Mouse (Mus musculus) liver, embryonic 14.5 days (tissue): Measurements from ENCODE around the gene Mthfsd. TPM values are rescaled to one million over a fixed set of nuclear protein-coding genes. Genes with fewer than 3 reads are reported as not detected.

ENCODE experiments used
- ATAC-seq: fragments of 200-750 bp; cut with Nextera tagmentation; 2 replicates; pipeline ENCODE4 v1.8.0; 2017; ENCODE audit warnings: moderate number of reproducible peaks, mild to moderate bottlenecking, moderate library complexity; ENCODE audit not compliant: insufficient read depth
- DNase-seq, 3 experiments: peaks; one replicate each; pipeline ENCODE4 v3.0.0-alpha.2; 2012 to 2013; ENCODE audit warnings: low read depth in 3 of 3, low spot score in 3 of 3
- H3K27ac ChIP-seq: fragments of 300-500 bp; sonication (generic); 2 replicates; pipeline ENCODE4 v1.5.1; 2014; ENCODE audit warnings: moderate library complexity, mild to moderate bottlenecking, control low read depth, inconsistent platforms
- H3K27me3 ChIP-seq: fragments of 300-500 bp; sonication (generic); 2 replicates; pipeline ENCODE4 v1.6.1; 2014; ENCODE audit warnings: mild to moderate bottlenecking, low read length, moderate library complexity; ENCODE audit not compliant: control insufficient read depth, insufficient read depth
- H3K36me3 ChIP-seq: fragments of 300-500 bp; sonication (generic); replicated peaks from 2 replicates; pipeline ENCODE4 v1.6.1; 2014; ENCODE audit warnings: low read depth; ENCODE audit not compliant: control insufficient read depth, insufficient read depth
- H3K4me1 ChIP-seq, 2 experiments: fragments of 200-500 bp in 1 of 2; fragments of 300-500 bp in 1 of 2; sonication (generic) in 1 of 2; replicated peaks; 2 replicates each; pipeline ENCODE4 v1.6.1; 2012 to 2014; ENCODE audit warnings: antibody characterized with exemption in 1 of 2, inconsistent platforms in 1 of 2, low read length in 1 of 2; ENCODE audit not compliant: control insufficient read depth in 2 of 2, insufficient read depth in 2 of 2
- H3K4me2 ChIP-seq: fragments of 300-500 bp; sonication (generic); 2 replicates; pipeline ENCODE4 v1.6.1; 2014; ENCODE audit warnings: low read depth, mild to moderate bottlenecking, control low read depth, moderate library complexity
- H3K4me3 ChIP-seq, 2 experiments: fragments of 200-500 bp in 1 of 2; fragments of 300-500 bp in 1 of 2; sonication (generic) in 1 of 2; 2 replicates each; pipeline ENCODE4 v1.5.1; 2012 to 2014; ENCODE audit warnings: low read depth in 2 of 2, low read length in 2 of 2, mild to moderate bottlenecking in 2 of 2, control low read depth in 1 of 2, inconsistent platforms in 1 of 2, moderate library complexity in 1 of 2; ENCODE audit not compliant: insufficient read depth in 1 of 2
- H3K9ac ChIP-seq: fragments of 300-500 bp; sonication (generic); replicated peaks from 2 replicates; pipeline ENCODE4 v1.6.1; 2014; ENCODE audit warnings: mild to moderate bottlenecking, control low read depth, moderate library complexity
- H3K9me3 ChIP-seq: fragments of 300-500 bp; sonication (generic); 2 replicates; pipeline ENCODE4 v1.6.1; 2016; ENCODE audit warnings: low read length, mixed read lengths; ENCODE audit not compliant: control insufficient read depth
- CTCF ChIP-seq: IDR thresholded peaks from 2 replicates; pipeline ENCODE4 v1.5.1; 2016; ENCODE audit warnings: antibody characterized with exemption, low read depth, control low read depth
- EP300 ChIP-seq: IDR thresholded peaks from 2 replicates; pipeline ENCODE4 v1.6.1; 2016; ENCODE audit warnings: antibody characterized with exemption, low read depth
- WGBS: fragments of 180-500 bp; shearing (Covaris S2); extraction: QIAGEN DNeasy Blood & Tissue Kit; methylation state at CpG from one replicate; pipeline ENCODE4 v1.1.7; 2014; ENCODE audit not compliant: insufficient replicate concordance; 5-methylcytosine and 5-hydroxymethylcytosine counted together
- polyA plus RNA-seq, 2 experiments: library from polyadenylated mRNA; depleted of rRNA in 1 of 2; stranded (reverse) in 1 of 2; unstranded in 1 of 2; fragments of >200 nt; fragmentation: Nextera tagmentation in 1 of 2; extraction: Ambion mirVana in 1 of 2; gene quantifications; 2 replicates each; pipeline versions ENCODE4 v1.2.1 to v1.2.3; 2012 to 2014

Gene Mthfsd
- polyA plus RNA-seq, 2 experiments: 20.3 to 21.5 TPM

DNA sequence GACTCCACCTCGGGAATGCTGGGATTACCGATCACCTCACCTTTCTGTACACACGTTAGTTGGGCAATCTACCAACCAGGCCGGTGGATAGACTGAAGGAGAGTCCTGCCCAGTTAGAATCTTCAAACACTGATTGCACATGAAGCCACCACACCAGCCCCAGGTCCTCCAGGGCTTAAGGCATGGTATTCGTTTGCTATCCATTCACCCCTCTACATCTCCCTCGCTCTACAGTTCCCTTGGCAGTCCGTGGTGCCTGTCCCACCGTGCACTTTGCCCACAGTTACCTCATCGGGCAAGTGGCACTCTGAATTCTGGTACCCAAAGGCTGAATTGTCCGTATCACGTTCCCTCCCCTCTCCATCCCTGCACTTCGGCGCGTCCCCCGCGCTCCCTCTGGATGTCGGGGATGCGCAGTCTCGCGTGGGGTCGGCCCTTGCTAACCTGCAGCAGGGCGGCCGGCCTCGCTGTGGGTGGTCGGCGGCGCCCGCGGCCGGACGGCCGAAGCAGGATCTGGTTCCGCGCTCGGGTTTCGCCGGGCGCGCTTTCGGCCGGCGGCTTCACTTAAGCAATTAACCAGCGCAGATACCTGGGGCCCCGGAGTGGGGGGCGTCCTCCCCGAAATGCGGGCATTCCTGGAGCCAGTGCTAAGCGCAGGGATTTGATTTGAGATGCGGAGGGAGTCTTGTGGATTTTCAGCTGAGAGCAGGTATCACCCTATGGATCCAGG lies 27.7 kb downstream of the Mthfsd start:
- no peak overlapping the region for H3K4me3 ChIP-seq
- no peaks in the 10 kb centered on the region for H3K36me3 ChIP-seq
- no peaks in the 10 kb centered on the region for H3K4me1 ChIP-seq
- TF ChIP-seq EP300 (no peak), CTCF (no peak)
- DNase-seq: no peak
- H3K27me3 ChIP-seq: peaks cover 99% of the 10 kb centered on the region
- WGBS: 1% methylated on average over 49 of the region's 49 CpGs
- no peaks in the 10 kb centered on the region for H3K9me3 ChIP-seq
- no peak for ATAC-seq
- no peak overlapping the region for H3K9ac ChIP-seq
- H3K4me2 ChIP-seq: no peak overlapping the region
- H3K27ac ChIP-seq: no peak overlapping the region

DNA sequence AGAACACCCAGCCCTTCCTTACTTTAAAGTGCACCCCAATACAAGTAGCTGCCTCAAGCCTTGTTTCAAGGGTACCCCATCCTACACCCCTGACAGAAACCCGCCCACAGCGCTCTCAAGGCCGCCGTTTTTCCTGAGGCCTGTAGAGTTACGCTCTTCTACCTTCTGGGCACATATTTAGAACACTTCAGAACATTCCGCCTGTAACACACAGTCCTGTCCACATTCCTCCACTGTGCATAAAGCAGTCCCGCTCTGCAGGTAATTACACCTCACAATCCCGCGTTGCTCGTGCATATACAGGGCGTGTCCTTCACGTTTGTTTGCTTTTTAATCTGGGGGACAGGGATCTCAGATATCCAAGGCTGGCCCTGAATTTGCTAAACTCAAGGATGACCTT lies 28.2 kb downstream of the Mthfsd start:
- Histone ChIP-seq H3K27me3 (peaks cover 99% of the 10 kb centered on the region), H3K9me3 (no peaks in the 10 kb centered on the region), H3K4me3 (no peak overlapping the region), H3K9ac (no peak overlapping the region), H3K27ac (no peak overlapping the region), H3K4me1 (no peaks in the 10 kb centered on the region), H3K4me2 (no peak overlapping the region), H3K36me3 (no peaks in the 10 kb centered on the region)
- DNase-seq (no peak), ATAC-seq (no peak)
- TF ChIP-seq CTCF (no peak), EP300 (no peak)
- WGBS: 11% methylated on average over 12 of the region's 12 CpGs

DNA sequence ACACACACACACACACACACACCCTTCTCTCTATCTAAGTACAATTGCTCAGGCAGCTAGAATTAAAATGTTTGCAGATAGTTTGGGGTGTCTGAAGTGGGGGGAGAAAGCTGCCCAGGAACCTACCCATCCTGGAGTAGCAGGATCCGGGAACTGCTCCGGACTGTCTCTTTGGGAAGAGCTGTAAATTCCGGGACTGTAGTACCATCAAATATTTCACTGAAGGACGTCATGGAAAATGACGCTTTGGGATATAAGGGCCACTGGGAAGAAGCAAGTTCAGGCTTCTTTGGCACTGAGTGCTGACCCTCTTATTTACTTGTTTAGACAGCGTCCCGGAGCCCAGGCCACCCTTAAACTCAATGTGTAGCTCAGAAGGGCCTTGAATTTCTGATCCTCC lies 29.0 kb downstream of the Mthfsd start:
- H3K4me3 ChIP-seq: no peak overlapping the region
- peaks cover 99% of the 10 kb centered on the region for H3K27me3 ChIP-seq
- DNase-seq: no peak
- H3K27ac ChIP-seq: no peak overlapping the region
- no peak for ATAC-seq
- no peaks in the 10 kb centered on the region for H3K9me3 ChIP-seq
- H3K4me1 ChIP-seq: no peaks in the 10 kb centered on the region
- WGBS: 6% methylated on average over 7 of the region's 7 CpGs
- H3K9ac ChIP-seq: no peak overlapping the region
- no peak for TF ChIP-seq CTCF
- TF ChIP-seq EP300: no peak
- H3K4me2 ChIP-seq: no peak overlapping the region
- no peaks in the 10 kb centered on the region for H3K36me3 ChIP-seq

DNA sequence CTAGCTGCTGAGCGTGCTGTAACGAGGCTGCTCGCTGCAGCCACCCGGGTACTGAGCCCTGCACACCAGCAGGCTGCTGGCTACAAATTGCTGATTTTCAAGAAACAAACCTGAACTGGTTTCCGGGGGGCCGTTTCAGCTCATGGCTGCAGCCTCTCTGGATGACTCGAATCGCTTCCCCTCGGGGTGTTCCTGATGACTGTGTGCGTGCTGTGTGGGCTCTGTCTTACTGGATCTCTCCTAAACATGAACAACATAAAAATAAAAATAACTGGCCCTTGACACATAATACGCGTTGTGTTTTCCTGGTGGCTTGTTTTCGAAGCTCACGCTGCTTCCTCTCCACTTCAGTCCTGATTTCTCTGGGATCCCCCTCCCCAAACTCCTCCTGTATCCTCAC lies 29.5 kb downstream of the Mthfsd start:
- ATAC-seq (no peak), DNase-seq (no peak)
- WGBS: 15% methylated on average over 14 of the region's 14 CpGs
- H3K4me1 ChIP-seq: no peaks in the 10 kb centered on the region
- TF ChIP-seq EP300 (no peak), CTCF (no peak)
- H3K4me3 ChIP-seq: no peak overlapping the region
- H3K9me3 ChIP-seq: no peaks in the 10 kb centered on the region
- peaks cover 99% of the 10 kb centered on the region for H3K27me3 ChIP-seq
- H3K4me2 ChIP-seq: no peak overlapping the region
- no peaks in the 10 kb centered on the region for H3K36me3 ChIP-seq
- H3K27ac ChIP-seq: no peak overlapping the region
- no peak overlapping the region for H3K9ac ChIP-seq

DNA sequence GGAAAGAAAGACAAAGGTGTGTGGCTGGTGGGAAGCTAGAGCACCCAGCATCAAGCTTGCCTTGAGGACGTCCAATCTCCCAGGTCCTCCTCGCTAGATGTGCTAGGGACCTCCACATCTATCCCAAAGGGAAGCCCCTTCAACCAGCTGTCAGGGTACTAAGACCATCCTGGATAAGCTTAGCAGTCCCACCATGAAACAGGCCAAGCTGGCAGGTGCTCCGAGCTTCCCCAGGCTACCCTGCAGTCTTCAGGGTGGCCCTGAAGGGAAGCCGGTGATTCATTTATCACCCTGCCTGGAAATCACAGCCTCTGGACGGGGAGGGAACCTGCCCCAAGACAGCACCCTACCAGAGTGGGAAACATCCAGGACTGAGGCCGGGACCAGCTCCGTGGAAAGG lies 31.6 kb downstream of the Mthfsd start:
- no peak for TF ChIP-seq EP300
- TF ChIP-seq CTCF: no peak
- 29% methylated on average over 7 of the region's 7 CpGs for WGBS
- DNase-seq (no peak), ATAC-seq (no peak)
- Histone ChIP-seq H3K4me1 (no peaks in the 10 kb centered on the region), H3K9ac (no peak overlapping the region), H3K27ac (no peak overlapping the region), H3K9me3 (no peaks in the 10 kb centered on the region), H3K4me2 (no peak overlapping the region), H3K36me3 (no peaks in the 10 kb centered on the region), H3K4me3 (no peak overlapping the region), H3K27me3 (peaks cover 94% of the 10 kb centered on the region)
